Mouse (Mus musculus) adrenal gland, adult 18-20 months (tissue): ENCODE measurements at regions not wholly inside any gene's neighbourhood (a gene's known extent, or its start where the extent isn't known, plus 50 kb on each side); places are given as distances from the start of the nearest gene placed in this dataset.
"Not testable (repeated sequence)": the region's sequence is repeated elsewhere in the genome, so short reads cannot be mapped to it uniquely, and the experiment has no call there.

Experiments
- DNase-seq, 2 experiments: peaks; one replicate each; pipeline ENCODE4 v3.0.0; 2021 to 2022; ENCODE audit warnings: low spot score in 2 of 2

DNA sequence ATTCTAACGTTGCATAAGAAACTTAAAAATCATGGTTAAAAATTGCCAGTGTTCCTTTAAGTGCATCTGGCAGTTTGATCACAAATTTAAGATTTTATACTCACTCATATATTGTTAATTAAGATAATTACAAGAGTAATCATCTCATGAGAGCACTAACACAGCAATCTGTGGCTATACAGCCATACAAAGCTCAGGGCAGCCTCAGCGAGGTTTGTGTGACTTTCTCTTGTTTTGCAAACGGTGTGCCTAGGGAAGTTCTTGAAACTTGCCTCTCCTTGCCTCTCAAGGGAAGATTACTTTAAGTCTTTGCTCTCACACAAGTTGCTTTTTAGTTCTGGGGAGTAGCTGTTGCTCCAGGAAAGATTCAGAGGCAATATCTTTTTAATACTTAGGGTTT, 58.1 kb upstream of the Slc1a4 start:
- DNase-seq: no peak

DNA sequence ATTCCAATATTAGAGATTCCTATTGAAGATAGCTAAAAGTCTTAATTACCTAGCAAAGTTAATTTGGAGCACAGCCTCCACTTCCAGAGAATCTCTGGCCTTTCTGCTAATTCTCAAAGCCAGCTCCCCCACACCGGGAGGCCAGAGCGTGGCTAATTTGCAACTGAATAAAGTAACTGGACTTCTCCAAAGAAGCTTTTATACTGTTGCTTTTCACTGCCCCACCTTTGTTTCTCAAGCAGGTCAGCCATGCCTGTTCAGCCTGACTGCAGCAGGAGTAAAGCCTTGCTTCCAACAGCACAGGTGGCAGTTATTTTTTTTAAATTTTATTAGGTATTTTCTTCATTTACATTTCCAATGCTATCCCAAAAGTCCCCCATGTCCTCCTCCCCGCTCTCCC, 60.8 kb upstream of the Slc1a4 start:
- not testable (repeated sequence) for DNase-seq

GRCm38 (mm10) chr11:20393807-20394206, 61.3 kb upstream of the Slc1a4 start:
- DNase-seq: not testable (repeated sequence)

GRCm38 (mm10) chr11:20395848-20396203, 63.3 kb upstream of the Slc1a4 start:
- DNase-seq: no peak

DNA sequence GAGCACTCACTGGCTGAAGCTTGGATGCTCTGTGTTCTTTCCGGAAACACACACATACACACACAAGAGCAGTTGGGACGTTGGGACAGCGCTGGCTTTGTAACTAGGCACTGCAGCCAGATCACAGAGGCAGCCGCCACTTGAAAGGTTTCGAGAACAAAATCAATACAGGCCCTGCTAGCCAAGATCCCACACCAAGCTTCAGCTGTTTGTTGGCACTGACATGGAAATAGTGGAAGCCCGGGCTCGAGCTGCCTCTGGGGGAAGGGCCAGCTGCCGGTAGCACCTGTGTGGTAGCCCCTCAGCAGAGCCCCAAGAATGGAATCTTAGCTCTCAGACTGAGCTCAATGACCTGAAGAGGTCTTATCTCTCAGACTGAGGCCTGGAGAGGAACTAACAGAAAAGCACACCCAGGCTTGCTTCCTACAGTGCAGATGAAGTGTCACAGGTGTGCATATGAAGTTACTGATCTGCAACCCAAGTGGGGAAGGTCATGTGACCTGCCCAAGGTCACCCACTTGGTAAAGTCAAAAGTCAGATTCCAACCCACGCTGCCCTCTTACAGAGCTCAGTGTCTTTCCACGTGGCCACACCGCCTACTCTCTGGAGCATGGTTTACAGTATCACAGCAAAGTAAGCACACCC, 63.8 kb upstream of the Slc1a4 start:
- DNase-seq: no peak

GRCm38 (mm10) chr11:20396884-20397283, 64.4 kb upstream of the Slc1a4 start:
- DNase-seq: no peak

DNA sequence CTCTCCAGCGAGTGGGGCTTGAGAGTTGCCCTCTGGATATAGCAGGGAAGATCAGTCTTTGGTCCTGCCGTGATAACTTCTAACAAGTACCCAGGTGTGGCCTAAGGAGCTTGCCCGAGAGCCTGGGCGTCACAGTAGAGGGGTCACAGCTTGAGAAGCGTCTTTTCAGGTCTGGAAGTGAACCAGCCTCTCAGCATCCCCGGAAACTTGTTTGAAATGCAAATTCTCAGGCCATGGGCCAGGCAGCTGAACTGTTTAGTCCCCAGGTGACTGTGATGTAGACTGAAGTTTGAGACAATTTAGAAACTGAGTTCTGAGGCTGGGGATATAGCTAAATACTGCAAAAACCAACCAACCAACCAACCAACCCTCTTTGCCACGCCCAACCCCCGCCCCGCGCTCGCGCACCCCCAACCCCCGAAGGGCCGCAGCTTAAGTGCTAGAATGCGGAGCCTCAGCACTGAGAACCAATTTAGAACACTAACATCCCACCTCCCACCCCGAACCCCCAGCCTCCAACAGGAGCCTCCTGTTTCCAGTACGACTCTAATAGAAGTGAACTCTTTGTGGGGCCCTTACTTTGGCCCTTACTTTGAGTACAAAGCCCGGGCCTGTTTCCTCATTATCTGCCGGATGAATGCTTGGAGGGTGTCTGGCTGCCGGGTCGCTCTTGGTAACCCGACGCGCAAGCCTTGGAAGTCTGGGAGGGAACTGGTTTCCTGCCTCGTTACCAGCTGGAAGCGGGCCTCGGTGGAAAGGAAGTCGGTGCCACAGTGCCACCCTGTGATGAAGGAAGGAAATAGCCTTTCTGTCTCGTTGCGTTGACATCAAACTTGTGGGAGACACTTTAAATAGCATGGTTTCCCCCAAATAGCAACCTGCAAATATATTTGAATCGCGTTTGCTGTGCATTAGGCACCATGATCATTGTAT, 68.1 kb upstream of the Slc1a4 start:
- DNase-seq: peak; percentile 74 to 77

DNA sequence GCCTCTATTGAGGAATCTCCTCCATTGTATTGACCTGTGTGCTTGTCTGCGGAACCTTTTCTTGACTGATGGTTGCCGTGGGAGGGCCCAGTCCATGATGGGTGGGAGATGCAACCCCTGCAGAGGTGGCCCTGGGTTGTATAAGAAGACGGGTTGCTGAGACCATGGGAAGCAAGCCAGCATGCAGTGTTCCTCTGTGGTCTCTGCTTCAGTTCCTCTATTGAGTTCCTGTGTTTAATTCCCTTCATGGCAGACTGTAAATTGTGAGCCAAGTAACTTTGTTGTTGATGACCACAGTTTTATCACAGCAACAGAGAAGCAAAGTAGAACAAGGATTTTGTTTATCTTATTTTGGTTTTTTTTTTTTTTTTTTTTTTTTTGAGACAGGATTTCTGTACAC, 70.9 kb upstream of the Slc1a4 start:
- DNase-seq: no peak

DNA sequence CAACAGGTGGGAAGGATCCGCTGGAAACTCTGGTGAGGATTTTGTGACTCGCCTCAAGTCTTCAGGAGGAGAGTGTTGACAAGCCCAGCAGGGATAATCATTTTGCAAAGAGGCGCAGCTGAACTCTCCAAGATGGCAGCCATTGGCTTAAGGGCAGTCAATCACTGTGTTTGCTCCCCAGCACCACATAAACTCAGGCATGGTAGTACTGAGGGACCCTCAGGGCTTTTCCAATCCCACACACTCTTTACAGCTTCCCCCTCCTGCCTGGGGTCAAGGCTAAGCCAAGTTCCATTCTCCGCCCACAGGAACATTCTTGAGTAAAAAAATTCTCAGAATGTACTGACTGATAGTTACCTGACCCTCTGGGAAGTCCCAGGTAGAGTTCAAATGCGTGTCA, 72.0 kb upstream of the Slc1a4 start:
- DNase-seq: no peak

DNA sequence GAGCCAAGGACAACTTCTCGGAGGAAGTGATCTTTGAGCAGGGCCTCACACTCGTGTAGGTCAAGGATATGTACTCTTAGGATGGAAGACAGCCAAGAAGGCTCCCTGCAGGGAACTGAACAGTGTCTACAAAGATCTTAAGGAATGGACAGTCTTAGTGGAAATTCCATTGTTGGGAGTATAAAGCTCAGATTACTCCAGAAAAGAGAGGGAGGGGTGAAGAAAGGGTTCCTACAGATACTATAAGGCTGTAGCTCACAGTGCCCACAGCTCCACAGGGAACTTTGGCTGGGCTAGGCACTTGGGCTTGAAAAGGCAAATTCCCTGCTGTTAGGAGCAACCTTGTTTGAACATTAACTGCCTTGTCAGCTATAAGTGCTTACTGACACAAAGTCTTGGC, 85.6 kb upstream of the Slc1a4 start:
- DNase-seq: no peak

DNA sequence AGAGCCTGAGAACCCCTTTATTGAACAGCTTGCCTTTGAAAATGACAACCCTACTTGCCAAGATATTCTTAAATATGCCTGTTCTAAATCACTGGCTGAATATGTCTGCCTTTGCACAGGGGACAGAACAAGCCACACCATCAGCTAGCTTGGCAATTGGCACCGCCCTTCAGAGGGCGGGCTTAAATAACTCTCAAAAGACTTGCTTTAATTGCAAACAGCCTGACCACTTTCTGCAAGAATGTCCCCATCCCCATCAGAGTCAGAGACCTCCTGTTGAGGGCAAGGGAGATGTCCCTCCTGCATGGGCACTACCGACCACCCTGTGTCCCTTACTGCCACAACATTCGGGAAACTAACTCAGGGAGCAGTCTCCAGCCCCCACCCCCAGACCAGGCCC, 88.4 kb upstream of the Slc1a4 start:
- no peak for DNase-seq

DNA sequence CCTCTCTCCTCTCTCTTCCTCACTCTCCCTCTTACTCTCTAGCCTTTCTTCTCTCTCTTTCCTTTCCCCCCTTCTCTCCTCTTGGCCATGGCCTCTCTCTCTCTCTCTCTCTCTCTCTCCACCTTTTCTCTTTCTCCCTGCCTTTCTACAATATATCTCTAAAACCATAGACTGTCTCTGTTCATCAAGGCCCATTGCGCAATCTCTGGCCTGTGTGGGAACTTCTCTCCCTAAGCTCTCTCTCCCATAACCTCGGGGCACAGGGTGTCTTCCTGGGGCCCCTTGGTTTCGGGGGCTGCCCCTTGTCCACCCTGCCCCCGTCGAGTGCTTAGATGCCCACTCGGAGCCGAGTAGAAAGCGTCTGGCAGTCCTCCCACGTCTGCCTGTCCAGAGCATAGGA, 103.5 kb upstream of the Slc1a4 start:
- no peak for DNase-seq

GRCm38 (mm10) chr11:20442476-20442875, 100.6 kb upstream of the Sertad2 start:
- no peak for DNase-seq

DNA sequence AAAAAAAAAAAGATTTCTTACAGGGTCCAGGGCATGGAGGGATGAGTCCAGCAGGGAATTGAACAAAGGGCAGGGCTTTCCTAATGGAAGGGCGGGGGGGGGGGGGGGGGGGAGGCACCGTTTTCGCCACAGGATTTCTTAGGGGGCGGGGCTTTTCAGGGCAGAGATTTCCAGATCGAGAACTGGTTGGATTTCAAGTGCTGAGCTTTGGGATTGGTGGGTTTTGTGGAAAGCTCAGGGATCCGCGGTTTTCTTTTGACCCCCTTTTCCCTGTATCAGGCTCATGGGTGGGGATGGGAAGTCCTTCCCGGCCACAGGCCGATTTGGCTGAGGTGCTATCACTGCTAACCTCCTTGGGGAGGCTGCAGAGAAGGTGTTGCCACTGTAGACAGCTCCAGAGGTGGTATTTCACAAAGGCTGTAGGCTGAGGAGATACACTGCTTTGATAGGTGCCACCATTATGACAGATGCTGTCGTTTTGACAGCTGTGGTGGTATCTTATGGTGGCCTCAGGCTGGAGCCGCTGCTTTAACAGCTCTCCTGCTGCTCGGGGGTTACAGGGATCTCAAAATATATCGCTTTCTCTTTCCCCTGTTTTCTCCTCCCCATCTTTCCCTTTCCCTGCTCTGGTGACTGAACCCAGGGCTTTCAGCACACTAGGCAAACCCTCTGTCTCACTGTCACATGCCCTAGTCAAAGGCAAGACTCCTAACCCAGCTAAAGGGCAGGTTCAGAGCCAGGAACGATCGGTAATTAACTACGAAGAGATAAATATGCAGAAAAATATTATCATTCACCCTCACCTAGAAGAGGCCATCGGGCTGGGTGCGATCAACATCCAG, 97.8 kb upstream of the Sertad2 start:
- no peak for DNase-seq

DNA sequence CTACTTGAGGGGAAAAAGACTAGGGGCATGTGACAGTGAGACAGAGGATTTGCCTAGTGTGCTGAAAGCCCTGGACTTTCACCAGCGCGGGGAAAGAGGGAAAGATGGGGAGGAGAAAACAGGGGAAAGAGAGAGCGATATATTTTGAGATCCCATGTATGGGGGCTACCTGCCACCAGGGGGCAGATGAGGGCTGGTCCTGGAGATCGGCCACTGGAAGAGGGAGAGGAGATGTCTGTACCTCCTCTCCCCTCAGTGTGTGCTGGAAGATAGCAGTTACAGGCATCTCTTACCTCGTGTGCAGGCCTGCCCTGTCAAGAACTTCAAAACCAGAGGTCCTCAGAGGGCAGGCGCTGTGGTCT, 97.2 kb upstream of the Sertad2 start:
- peak; percentile 53 to 67 for DNase-seq

DNA sequence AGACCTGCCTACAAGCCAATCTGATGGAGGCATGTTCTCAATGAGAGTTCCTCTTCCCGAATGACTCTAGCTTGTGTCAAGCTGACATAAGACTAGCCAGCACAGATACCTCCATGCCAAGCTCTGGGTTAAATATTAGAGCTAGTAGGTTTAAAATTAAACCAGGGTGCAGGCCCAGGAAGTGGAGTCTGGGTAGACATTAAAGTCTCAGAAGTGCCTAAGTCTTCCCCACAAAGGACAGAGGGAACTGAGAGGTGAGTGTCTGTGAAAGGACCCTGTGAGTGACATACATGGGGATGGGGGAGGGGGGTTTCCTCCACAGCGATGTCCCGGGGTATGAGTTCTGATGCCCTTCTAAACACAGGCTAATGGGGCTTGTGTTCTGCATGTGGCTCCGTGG, 90.2 kb upstream of the Sertad2 start:
- no peak for DNase-seq

GRCm38 (mm10) chr11:20453786-20454185, 89.3 kb upstream of the Sertad2 start:
- no peak for DNase-seq

- peak; percentile 93 to 94 for DNase-seq
Observed at GRCm38 (mm10) chr11:20455085-20455864, 87.8 kb upstream of the Sertad2 start.

- DNase-seq: no peak
Observed at GRCm38 (mm10) chr11:20455865-20456648, 87.0 kb upstream of the Sertad2 start.

GRCm38 (mm10) chr11:20459140-20459539, 83.9 kb upstream of the Sertad2 start:
- no peak for DNase-seq
